Mouse (Mus musculus): ENCODE measurements at regions not wholly inside any gene's neighbourhood (a gene's known extent, or its start where the extent isn't known, plus 50 kb on each side); places are given as distances from the start of the nearest gene placed in this dataset.
A peak's percentile ranks its signal among the peaks of the same experiment; 100 is the strongest.

- H3K4me1 ChIP-seq (ENCODE audit: insufficient read depth, low read length) = no peaks in the 10 kb centered on the region
- H3K36me3 ChIP-seq (ENCODE audit: insufficient read depth, low read length) = no peaks in the 10 kb centered on the region
- H3K4me2 ChIP-seq (ENCODE audit: low read depth, low read length, poor library complexity, severe bottlenecking) = no peak overlapping the region
- no peak for DNase-seq (ENCODE audit: low spot score)
- no peak for ATAC-seq (ENCODE audit: low FRiP score)
- H3K9me3 ChIP-seq (ENCODE audit: low read length) = no peaks in the 10 kb centered on the region
- no peak for TF ChIP-seq CTCF (IDR thresholded peaks at IDR 0.05)
- H3K27ac ChIP-seq (ENCODE audit: low read depth, low read length) = no peak overlapping the region
- no peak overlapping the region for H3K4me3 ChIP-seq (ENCODE audit: low read depth, low read length)
- no peak overlapping the region for H3K9ac ChIP-seq (replicated peaks; ENCODE audit: low read length, poor library complexity, severe bottlenecking)
- 69% methylated on average over 1 of the region's 1 CpGs for WGBS
- no peaks in the 10 kb centered on the region for H3K27me3 ChIP-seq (ENCODE audit: insufficient read depth, low read length)
These were observed 117.9 kb upstream of the Sesn3 start for GRCm38 (mm10) chr9:14156967-14157366.

GRCm38 (mm10) chr9:14158096-14158837 is 116.6 kb upstream of the Sesn3 start:
- Histone ChIP-seq H3K9ac (replicated peaks; ENCODE audit: low read length, poor library complexity, severe bottlenecking) (no peak overlapping the region), H3K4me2 (ENCODE audit: low read depth, low read length, poor library complexity, severe bottlenecking) (no peak overlapping the region), H3K27me3 (ENCODE audit: insufficient read depth, low read length) (no peaks in the 10 kb centered on the region), H3K36me3 (ENCODE audit: insufficient read depth, low read length) (no peaks in the 10 kb centered on the region), H3K27ac (ENCODE audit: low read depth, low read length) (no peak overlapping the region), H3K4me1 (ENCODE audit: insufficient read depth, low read length) (no peaks in the 10 kb centered on the region), H3K9me3 (ENCODE audit: low read length) (no peaks in the 10 kb centered on the region), H3K4me3 (ENCODE audit: low read depth, low read length) (no peak overlapping the region)
- no peak for DNase-seq (ENCODE audit: low spot score)
- TF ChIP-seq CTCF (IDR thresholded peaks at IDR 0.05) = no peak
- WGBS = 33% methylated on average over 9 of the region's 9 CpGs
- no peak for ATAC-seq (ENCODE audit: low FRiP score)

- no peak for DNase-seq (ENCODE audit: low spot score)
- Histone ChIP-seq H3K27me3 (ENCODE audit: insufficient read depth, low read length) (no peaks in the 10 kb centered on the region), H3K4me1 (ENCODE audit: insufficient read depth, low read length) (no peaks in the 10 kb centered on the region), H3K27ac (ENCODE audit: low read depth, low read length) (no peak overlapping the region), H3K9ac (replicated peaks; ENCODE audit: low read length, poor library complexity, severe bottlenecking) (no peak overlapping the region), H3K36me3 (ENCODE audit: insufficient read depth, low read length) (no peaks in the 10 kb centered on the region), H3K4me2 (ENCODE audit: low read depth, low read length, poor library complexity, severe bottlenecking) (no peak overlapping the region), H3K9me3 (ENCODE audit: low read length) (no peaks in the 10 kb centered on the region), H3K4me3 (ENCODE audit: low read depth, low read length) (no peak overlapping the region)
- WGBS = 94% methylated on average over 1 of the region's 1 CpGs
- no peak for TF ChIP-seq CTCF (IDR thresholded peaks at IDR 0.05)
- no peak for ATAC-seq (ENCODE audit: low FRiP score)
These were observed 114.7 kb upstream of the Sesn3 start for GRCm38 (mm10) chr9:14160207-14160606.

- TF ChIP-seq CTCF (IDR thresholded peaks at IDR 0.05) = no peak
- H3K9me3 ChIP-seq (ENCODE audit: low read length) = no peaks in the 10 kb centered on the region
- no peak overlapping the region for H3K27ac ChIP-seq (ENCODE audit: low read depth, low read length)
- DNase-seq (ENCODE audit: low spot score) (no peak), ATAC-seq (ENCODE audit: low FRiP score) (no peak)
- no peaks in the 10 kb centered on the region for H3K27me3 ChIP-seq (ENCODE audit: insufficient read depth, low read length)
- 72% methylated on average over 2 of the region's 2 CpGs for WGBS
- no peaks in the 10 kb centered on the region for H3K36me3 ChIP-seq (ENCODE audit: insufficient read depth, low read length)
- H3K4me1 ChIP-seq (ENCODE audit: insufficient read depth, low read length) = peaks cover 20% of the 10 kb centered on the region
- H3K4me3 ChIP-seq (ENCODE audit: low read depth, low read length) = no peak overlapping the region
- no peak overlapping the region for H3K9ac ChIP-seq (replicated peaks; ENCODE audit: low read length, poor library complexity, severe bottlenecking)
- H3K4me2 ChIP-seq (ENCODE audit: low read depth, low read length, poor library complexity, severe bottlenecking) = no peak overlapping the region
These were observed 103.2 kb upstream of the Sesn3 start for GRCm38 (mm10) chr9:14171589-14172240.

- H3K9ac ChIP-seq (replicated peaks; ENCODE audit: low read length, poor library complexity, severe bottlenecking) = peak overlapping the region; percentile 29; the same call in 1 of the 2 replicates
- H3K4me2 ChIP-seq (ENCODE audit: low read depth, low read length, poor library complexity, severe bottlenecking) = no peak overlapping the region
- 10% methylated on average over 11 of the region's 11 CpGs for WGBS
- ATAC-seq (ENCODE audit: low FRiP score) = peak; percentile 85
- H3K9me3 ChIP-seq (ENCODE audit: low read length) = no peaks in the 10 kb centered on the region
- H3K36me3 ChIP-seq (ENCODE audit: insufficient read depth, low read length) = no peaks in the 10 kb centered on the region
- no peak overlapping the region for H3K4me3 ChIP-seq (ENCODE audit: low read depth, low read length)
- H3K27ac ChIP-seq (ENCODE audit: low read depth, low read length) = peak overlapping the region; percentile 76
- H3K4me1 ChIP-seq (ENCODE audit: insufficient read depth, low read length) = peaks cover 20% of the 10 kb centered on the region
- H3K27me3 ChIP-seq (ENCODE audit: insufficient read depth, low read length) = no peaks in the 10 kb centered on the region
- TF ChIP-seq CTCF (IDR thresholded peaks at IDR 0.05) = no peak
- DNase-seq (ENCODE audit: low spot score) = peak; percentile 91
These were observed 101.1 kb upstream of the Sesn3 start for GRCm38 (mm10) chr9:14173631-14174323.
